Mouse (Mus musculus) naive thymus-derived CD4-positive, alpha-beta T cell, adult 5 months (primary cell): ENCODE data around the gene Mvp. TPM values are rescaled to one million over a fixed set of nuclear protein-coding genes. Genes with fewer than 3 reads are reported as not detected.

ENCODE experiments used
- polyA plus RNA-seq: library from polyadenylated mRNA; unstranded; fragments of 100-300 nt; shearing (Covaris generic); gene quantifications from one replicate; pipeline ENCODE4 v1.2.1, GENCODE M21; 2017

Gene Mvp
- polyA plus RNA-seq = 34.6 TPM

GRCm38 (mm10) chr7:127014320-127014719 lies at the start of gene Mvp:
TSS of gene Mvp (minus strand) at chr7:127014621.

GRCm38 (mm10) chr7:127041851-127042672 lies 27.6 kb upstream of the Mvp start, which contains the start of gene Kif22:
TSS of gene Kif22 (minus strand) at chr7:127042471.

GRCm38 (mm10) chr7:127026984-127027726 lies 12.7 kb upstream of the Mvp start, which contains the start of gene Maz:
TSS of gene Maz (minus strand) at chr7:127027037.

GRCm38 (mm10) chr7:127020901-127021562 lies 6.6 kb upstream of the Mvp start, which contains the start of the genes Gm42742 and Prrt2:
TSS of gene Gm42742 (minus strand) at chr7:127021097.
TSS of gene Prrt2 (minus strand) at chr7:127021211.

GRCm38 (mm10) chr7:127016971-127017949 lies 2.8 kb upstream of the Mvp start, which contains the start of gene Pagr1a:
TSS of gene Pagr1a (minus strand) at chr7:127017352.

GRCm38 (mm10) chr7:127016481-127016485 lies 1.9 kb upstream of the Mvp start, which contains the start of gene Pagr1b:
TSS of gene Pagr1b (minus strand) at chr7:127016484.

GRCm38 (mm10) chr7:126975950-126976866 lies 38.2 kb downstream of the Mvp start, which contains the start of gene Cdiptos:
TSS of gene Cdiptos (minus strand) at chr7:126976098.

GRCm38 (mm10) chr7:126975893-126975949 lies 38.7 kb downstream of the Mvp start, which contains the start of gene Cdipt:
TSS of gene Cdipt (plus strand) at chr7:126975914.

GRCm38 (mm10) chr7:126949793-126950646 lies 64.4 kb downstream of the Mvp start, which contains the start of gene Sez6l2:
TSS of gene Sez6l2 (plus strand) at chr7:126950563.

GRCm38 (mm10) chr7:126949403-126949792 lies 65.0 kb downstream of the Mvp start, which contains the start of gene Asphd1:
TSS of gene Asphd1 (minus strand) at chr7:126949582.

Other genes starting within 250 kb of the Mvp start
- gene Gdpd3, start 248.3 kb downstream of the Mvp start, polyA plus RNA-seq = 0.81 TPM
- 416 TPM for gene Ypel3, start 237.7 kb downstream of the Mvp start, polyA plus RNA-seq
- 5.2 TPM for gene Tbx6, start 233.1 kb downstream of the Mvp start, polyA plus RNA-seq
- 341 TPM for gene Ppp4c, start 222.1 kb downstream of the Mvp start, polyA plus RNA-seq
- gene Fam57b, start 217.0 kb downstream of the Mvp start, polyA plus RNA-seq = not detected
- not detected for gene 4930451I11Rik, start 183.0 kb downstream of the Mvp start, polyA plus RNA-seq
- gene Doc2a, start 167.2 kb downstream of the Mvp start, polyA plus RNA-seq = not detected
- 10.0 TPM for gene Hirip3, start 152.6 kb downstream of the Mvp start, polyA plus RNA-seq
- 49.0 TPM for gene Ino80e, start 152.2 kb downstream of the Mvp start, polyA plus RNA-seq
- gene Taok2, start 129.9 kb downstream of the Mvp start, polyA plus RNA-seq = 44.2 TPM
- 32.2 TPM for gene Tmem219, start 91.7 kb downstream of the Mvp start, polyA plus RNA-seq
- 37.5 TPM for gene Kctd13, start 85.7 kb downstream of the Mvp start, polyA plus RNA-seq
- not detected for gene Asphd1, start 65.0 kb downstream of the Mvp start, polyA plus RNA-seq
- 0.36 TPM for gene Sez6l2, start 64.1 kb downstream of the Mvp start, polyA plus RNA-seq
- 143 TPM for gene Cdipt, start 38.7 kb downstream of the Mvp start, polyA plus RNA-seq
- gene Cdiptos, start 38.5 kb downstream of the Mvp start, polyA plus RNA-seq = 0.70 TPM
- 2.0 TPM for gene Pagr1b, start 1.9 kb upstream of the Mvp start, polyA plus RNA-seq
- gene Pagr1a, start 2.7 kb upstream of the Mvp start, polyA plus RNA-seq = 34.0 TPM
- gene Gm42742, start 6.5 kb upstream of the Mvp start, polyA plus RNA-seq = 30.6 TPM
- gene Prrt2, start 6.6 kb upstream of the Mvp start, polyA plus RNA-seq = 2.7 TPM
- gene Maz, start 12.4 kb upstream of the Mvp start, polyA plus RNA-seq = 76.6 TPM
- 4.4 TPM for gene Kif22, start 27.9 kb upstream of the Mvp start, polyA plus RNA-seq
- not detected for gene Zg16, start 72.7 kb upstream of the Mvp start, polyA plus RNA-seq
- 117 TPM for gene AI467606, start 76.7 kb upstream of the Mvp start, polyA plus RNA-seq
- gene Qprt, start 107.6 kb upstream of the Mvp start, polyA plus RNA-seq = 9.7 TPM
- 42.1 TPM for gene Spn, start 123.2 kb upstream of the Mvp start, polyA plus RNA-seq
- 47.5 TPM for gene Cd2bp2, start 181.4 kb upstream of the Mvp start, polyA plus RNA-seq
- gene Tbc1d10b, start 193.8 kb upstream of the Mvp start, polyA plus RNA-seq = 47.3 TPM
- 25.5 TPM for gene Mylpf, start 194.3 kb upstream of the Mvp start, polyA plus RNA-seq
- 15.9 TPM for gene Zfp553, start 218.4 kb upstream of the Mvp start, polyA plus RNA-seq
- 528 TPM for gene Sept1, start 218.5 kb upstream of the Mvp start, polyA plus RNA-seq
- 7.6 TPM for gene Zfp771, start 229.7 kb upstream of the Mvp start, polyA plus RNA-seq
- gene Dctpp1, start 246.1 kb upstream of the Mvp start, polyA plus RNA-seq = 10.1 TPM